Mouse (Mus musculus) cortical plate, adult 2 months (tissue): Measurements from ENCODE around the gene Ier2. TPM values are rescaled to one million over a fixed set of nuclear protein-coding genes. Genes with fewer than 3 reads are reported as not detected.
"Not testable (repeated sequence)": the region's sequence is repeated elsewhere in the genome, so short reads cannot be mapped to it uniquely, and the experiment has no call there.

Source experiments
- H3K27ac ChIP-seq: fragments of 200-500 bp; 2 replicates; pipeline ENCODE4 v1.5.1; 2012; ENCODE audit warnings: low read length, control low read depth, inconsistent platforms; ENCODE audit not compliant: insufficient read depth
- H3K4me1 ChIP-seq: fragments of 200-500 bp; 2 replicates; pipeline ENCODE4 v1.6.1; 2011; ENCODE audit warnings: low read length; ENCODE audit not compliant: control insufficient read depth, insufficient read depth
- H3K4me3 ChIP-seq: fragments of 200-500 bp; 2 replicates; pipeline ENCODE4 v1.5.1; 2011; ENCODE audit warnings: mild to moderate bottlenecking, low read length, control low read depth; ENCODE audit not compliant: insufficient read depth
- CTCF ChIP-seq: fragments of 200-500 bp; IDR thresholded peaks from 2 replicates; pipeline ENCODE4 v1.5.1; 2011; ENCODE audit warnings: mild to moderate bottlenecking, control low read depth, low read length; ENCODE audit not compliant: insufficient read depth; ENCODE audit errors: extremely low read depth
- POLR2A ChIP-seq: fragments of 200-500 bp; IDR thresholded peaks from 2 replicates; pipeline ENCODE4 v1.6.1; 2011; ENCODE audit warnings: mild to moderate bottlenecking, low read length, control low read depth; ENCODE audit not compliant: insufficient read depth; ENCODE audit errors: extremely low read depth
- polyA plus RNA-seq: library from polyadenylated mRNA; depleted of rRNA; stranded (reverse); fragments of >200 nt; gene quantifications from 2 replicates; pipeline ENCODE4 v1.2.3, GENCODE M21; 2012

Ier2 gene
- polyA plus RNA-seq, 1 experiment = 13.4 TPM

- Histone ChIP-seq H3K27ac (no peak overlapping the region), H3K4me1 (peaks cover 20% of the 10 kb centered on the region), H3K4me3 (no peak overlapping the region)
- TF ChIP-seq POLR2A (no peak), CTCF (no peak)
Measured at GRCm38 (mm10) chr8:84684537-84684936, 21.9 kb upstream of the Ier2 start.

GRCm38 (mm10) chr8:84682257-84682656, 19.6 kb upstream of the Ier2 start:
- Histone ChIP-seq H3K4me3 (no peak overlapping the region), H3K4me1 (peaks cover 20% of the 10 kb centered on the region), H3K27ac (no peak overlapping the region)
- TF ChIP-seq CTCF = no peak
- TF ChIP-seq POLR2A = no peak

GRCm38 (mm10) chr8:84681476-84681875, 18.8 kb upstream of the Ier2 start:
- Histone ChIP-seq H3K27ac (no peak overlapping the region), H3K4me1 (peaks cover 20% of the 10 kb centered on the region), H3K4me3 (no peak overlapping the region)
- TF ChIP-seq POLR2A = no peak
- TF ChIP-seq CTCF = no peak

- no peak for TF ChIP-seq CTCF
- no peak for TF ChIP-seq POLR2A
- H3K4me1 ChIP-seq = peaks cover 3% of the 10 kb centered on the region; the same call in 1 of the 2 replicates
- no peak overlapping the region for H3K4me3 ChIP-seq
- H3K27ac ChIP-seq = no peak overlapping the region
Measured at GRCm38 (mm10) chr8:84677305-84677704, 14.7 kb upstream of the Ier2 start.

- H3K27ac ChIP-seq, H3K4me1 ChIP-seq, H3K4me3 ChIP-seq: not testable (repeated sequence)
Measured at GRCm38 (mm10) chr8:84670295-84671006, 7.8 kb upstream of the Ier2 start.

- TF ChIP-seq CTCF (no peak), POLR2A (no peak)
- H3K4me1 ChIP-seq = no peaks in the 10 kb centered on the region
- no peak overlapping the region for H3K4me3 ChIP-seq
- H3K27ac ChIP-seq = no peak overlapping the region
Measured at GRCm38 (mm10) chr8:84668731-84669485, 6.3 kb upstream of the Ier2 start.

GRCm38 (mm10) chr8:84668081-84668480, 5.4 kb upstream of the Ier2 start:
- Histone ChIP-seq H3K4me1 (0 out of 2 replicates have a peak, but pooled peaks cover 2% of the 10 kb centered on the region), H3K27ac (no peak overlapping the region), H3K4me3 (no peak overlapping the region)
- TF ChIP-seq POLR2A (0 out of 2 replicates have a peak, but pooled peaks have one; percentile 5), CTCF (no peak)

GRCm38 (mm10) chr8:84665385-84665893, 2.8 kb upstream of the Ier2 start:
- H3K4me3 ChIP-seq = peak overlapping the region; percentile 68
- 0 out of 2 replicates have a peak, but pooled peaks cover 2% of the 10 kb centered on the region for H3K4me1 ChIP-seq
- no peak; the same call in 1 of the 2 replicates for TF ChIP-seq POLR2A
- no peak for TF ChIP-seq CTCF
- 0 out of 2 replicates have a peak overlapping the region, but pooled peaks have one; percentile 1 for H3K27ac ChIP-seq

- peak overlapping the region; percentile 68 for H3K4me3 ChIP-seq
- H3K4me1 ChIP-seq = 0 out of 2 replicates have a peak, but pooled peaks cover 2% of the 10 kb centered on the region
- no peak; the same call in 1 of the 2 replicates for TF ChIP-seq CTCF
- TF ChIP-seq POLR2A = peak; percentile 61
- H3K27ac ChIP-seq = peak overlapping the region; percentile 18; the same call in 1 of the 2 replicates
Measured at GRCm38 (mm10) chr8:84664566-84665384, 2.1 kb upstream of the Ier2 start.
